Mouse (Mus musculus): ENCODE measurements around the gene Prtg.

The Prtg gene

DNA sequence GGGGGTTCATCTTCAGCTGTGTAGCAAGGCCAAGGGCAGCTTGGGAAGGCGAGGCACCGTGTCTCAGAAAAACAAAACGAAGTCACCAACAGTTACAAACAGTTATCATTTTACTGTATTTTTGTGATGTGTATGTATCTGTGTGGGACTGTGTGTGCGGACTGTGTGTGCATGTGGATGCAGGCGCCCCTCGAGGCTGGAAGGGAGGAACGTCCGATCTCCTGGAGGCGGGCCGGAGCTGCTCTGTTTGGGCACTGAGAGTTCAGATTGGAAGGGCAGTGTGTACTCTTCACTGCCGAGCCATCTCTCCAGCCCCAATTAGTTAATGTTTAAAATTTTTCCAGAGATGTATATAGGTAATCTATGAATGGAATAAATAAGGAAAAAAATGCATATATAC lies 55.5 kb downstream of the Prtg start:
- DNase-seq (ENCODE audit: low spot score) = no peak

- DNase-seq (ENCODE audit: low spot score) = no peak
Observed at GRCm38 (mm10) chr9:72862955-72863354, 56.3 kb downstream of the Prtg start.

DNA sequence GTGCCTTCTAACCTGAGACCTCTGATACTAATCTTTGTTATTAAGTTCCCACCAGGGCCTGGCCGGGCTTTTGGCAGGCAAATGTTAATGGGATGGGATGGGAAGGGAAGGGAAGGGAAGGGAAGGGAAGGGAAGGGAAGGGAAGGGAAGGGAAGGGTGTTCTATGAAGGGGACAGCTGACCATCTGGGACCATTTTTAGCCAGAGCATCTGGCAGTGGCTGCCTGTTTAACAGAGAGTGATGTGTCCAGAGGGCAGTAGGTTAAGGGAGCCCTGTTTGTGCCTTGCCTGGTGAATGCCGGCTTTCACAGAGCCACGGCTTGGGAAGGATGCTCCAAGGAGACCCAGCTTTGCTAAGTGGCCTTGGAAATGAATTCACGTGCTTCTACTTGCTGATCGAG lies 57.1 kb downstream of the Prtg start:
- no peak for DNase-seq (ENCODE audit: low spot score)

DNA sequence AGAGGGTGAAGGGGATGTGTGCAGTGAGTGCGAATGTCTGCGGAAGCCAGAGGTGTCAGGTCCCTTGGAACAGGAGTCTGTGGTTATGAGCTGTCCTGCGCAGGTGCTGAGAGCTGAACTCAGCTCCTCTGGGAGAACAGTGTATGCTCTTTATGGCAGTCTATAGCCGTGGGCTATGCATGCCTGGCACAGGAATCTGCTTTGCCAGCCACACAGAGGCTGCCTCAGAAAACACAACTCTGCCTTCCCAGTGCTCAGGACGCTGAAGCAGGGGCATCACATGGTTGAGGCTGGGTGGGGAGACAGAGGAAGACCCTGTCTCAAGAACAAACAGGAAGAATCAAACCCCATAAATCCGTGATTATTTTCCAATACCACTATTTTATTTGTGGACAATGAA lies 60.8 kb downstream of the Prtg start:
- DNase-seq (ENCODE audit: low spot score) = no peak

DNA sequence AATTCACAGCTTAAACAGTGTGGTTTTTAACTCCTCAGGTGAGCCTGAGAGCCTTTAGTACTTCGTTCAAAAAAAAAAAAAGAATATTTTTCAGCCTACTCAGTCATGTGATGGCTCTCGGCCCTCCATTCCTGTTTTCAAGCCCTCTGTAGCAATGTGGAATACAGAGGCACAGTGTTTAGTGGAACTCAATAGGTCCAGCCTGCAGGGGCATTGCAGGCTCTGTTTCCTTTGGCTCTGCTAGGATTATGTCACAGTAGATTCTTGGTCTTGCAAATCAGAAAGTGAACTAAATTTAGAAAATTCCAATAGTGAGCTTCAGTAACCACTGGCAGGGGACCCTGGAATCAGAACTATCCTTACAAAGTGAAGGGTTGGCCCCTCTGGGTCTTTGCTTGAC lies 62.1 kb downstream of the Prtg start:
- DNase-seq (ENCODE audit: low spot score) = no peak

GRCm38 (mm10) chr9:72871506-72872297 lies 65.0 kb downstream of the Prtg start:
- DNase-seq (ENCODE audit: low spot score) = no peak

- no peak for DNase-seq (ENCODE audit: low spot score)
Observed at GRCm38 (mm10) chr9:72872298-72873130, 65.8 kb downstream of the Prtg start.

- no peak for DNase-seq (ENCODE audit: low spot score)
Observed at GRCm38 (mm10) chr9:72875878-72876277, 69.2 kb downstream of the Prtg start.

GRCm38 (mm10) chr9:72877905-72878304 lies 71.2 kb downstream of the Prtg start:
- no peak for DNase-seq (ENCODE audit: low spot score)

GRCm38 (mm10) chr9:72878656-72879055 lies 72.0 kb downstream of the Prtg start:
- DNase-seq (ENCODE audit: low spot score) = no peak

- no peak for DNase-seq (ENCODE audit: low spot score)
Observed at GRCm38 (mm10) chr9:72879601-72880000, 72.9 kb downstream of the Prtg start.

DNA sequence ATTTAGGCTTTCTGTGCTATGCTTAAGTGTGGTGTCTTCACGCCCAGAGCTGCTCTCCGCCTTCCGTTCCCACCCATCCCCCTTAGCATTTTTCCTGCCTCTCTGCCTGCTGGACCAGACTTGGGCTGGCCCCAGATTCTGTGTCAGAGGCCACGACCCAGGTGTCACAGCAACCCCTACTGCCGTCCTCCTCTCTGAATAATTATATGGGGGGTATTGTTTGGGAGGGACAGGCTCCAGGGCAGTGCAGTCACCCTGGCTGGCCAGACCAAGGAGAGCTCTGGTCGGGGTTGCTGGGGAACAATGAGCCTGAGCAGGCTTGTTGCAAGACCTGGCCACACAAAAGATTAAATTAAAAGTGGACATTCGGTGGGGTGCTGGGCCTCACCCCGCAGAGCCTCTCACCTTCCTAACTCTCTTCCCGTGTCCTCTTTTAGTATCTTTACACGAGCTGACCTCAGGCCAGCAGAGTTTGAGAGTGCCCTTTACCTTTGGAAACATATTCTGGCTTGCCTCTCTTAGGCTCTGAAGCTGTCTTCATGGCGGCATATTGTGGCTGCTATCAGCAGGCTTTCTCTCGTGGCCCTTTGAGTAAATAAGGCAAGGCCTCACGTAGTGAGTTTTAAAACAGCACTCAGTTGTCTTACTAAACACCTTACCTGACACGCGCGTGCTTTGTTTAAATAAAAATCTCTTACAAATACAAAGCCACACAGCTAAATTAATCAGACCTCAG lies 73.7 kb downstream of the Prtg start:
- no peak for DNase-seq (ENCODE audit: low spot score)

- DNase-seq (ENCODE audit: low spot score) = no peak
Observed at GRCm38 (mm10) chr9:72881026-72881768, 74.5 kb downstream of the Prtg start.

DNA sequence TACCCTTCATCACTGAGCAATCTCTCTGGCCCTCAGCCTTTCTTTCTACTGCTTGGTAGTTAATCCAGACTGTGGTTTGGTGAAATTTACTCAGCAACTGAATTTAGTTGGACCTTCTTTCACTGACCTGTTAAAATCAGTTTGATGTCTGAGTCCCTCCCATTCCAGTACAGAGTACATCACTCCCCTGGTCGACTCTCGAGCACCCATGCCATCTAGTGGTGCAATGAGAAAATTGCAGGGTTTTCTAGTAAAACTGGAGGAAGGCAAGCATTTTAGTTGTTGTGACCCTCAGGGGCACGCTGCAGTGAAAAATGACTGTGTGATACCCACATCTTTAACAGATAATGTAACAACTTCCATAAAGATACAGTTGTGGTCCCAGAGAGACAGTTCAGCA lies 77.3 kb downstream of the Prtg start:
- no peak for DNase-seq (ENCODE audit: low spot score)

GRCm38 (mm10) chr9:72889777-72890176 lies 83.1 kb downstream of the Prtg start:
- DNase-seq (ENCODE audit: low spot score) = no peak

DNA sequence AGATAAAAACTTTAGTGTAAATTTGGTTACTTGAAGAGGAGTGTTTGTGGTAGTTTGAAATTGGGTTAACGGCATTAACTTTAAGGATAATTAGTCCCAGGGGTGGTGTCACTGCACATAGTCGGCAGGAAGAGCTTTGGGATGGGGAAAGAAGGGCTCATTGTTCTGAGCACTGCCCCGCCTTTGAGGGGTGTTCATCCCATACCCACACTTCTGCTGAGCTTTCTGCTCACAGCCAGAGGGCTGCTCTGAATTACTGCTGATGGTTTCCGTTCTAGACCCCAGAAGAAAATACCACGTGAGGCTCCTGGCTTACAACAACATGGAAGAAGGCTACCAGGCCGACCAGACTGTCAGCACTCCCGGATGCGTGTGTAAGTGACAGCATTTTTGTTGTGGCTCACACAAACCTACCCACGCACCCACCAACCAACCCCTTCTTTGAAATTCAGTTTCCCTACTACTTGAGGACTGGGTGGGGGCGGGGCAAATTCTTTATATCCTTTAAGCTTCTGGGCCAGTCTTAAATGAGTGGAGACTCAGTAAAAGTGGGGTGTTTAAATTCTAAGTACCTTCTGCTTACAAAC lies 83.9 kb downstream of the Prtg start:
- DNase-seq (ENCODE audit: low spot score) = no peak

- no peak for DNase-seq (ENCODE audit: low spot score)
Observed at GRCm38 (mm10) chr9:72892761-72893160, 86.1 kb downstream of the Prtg start.

DNA sequence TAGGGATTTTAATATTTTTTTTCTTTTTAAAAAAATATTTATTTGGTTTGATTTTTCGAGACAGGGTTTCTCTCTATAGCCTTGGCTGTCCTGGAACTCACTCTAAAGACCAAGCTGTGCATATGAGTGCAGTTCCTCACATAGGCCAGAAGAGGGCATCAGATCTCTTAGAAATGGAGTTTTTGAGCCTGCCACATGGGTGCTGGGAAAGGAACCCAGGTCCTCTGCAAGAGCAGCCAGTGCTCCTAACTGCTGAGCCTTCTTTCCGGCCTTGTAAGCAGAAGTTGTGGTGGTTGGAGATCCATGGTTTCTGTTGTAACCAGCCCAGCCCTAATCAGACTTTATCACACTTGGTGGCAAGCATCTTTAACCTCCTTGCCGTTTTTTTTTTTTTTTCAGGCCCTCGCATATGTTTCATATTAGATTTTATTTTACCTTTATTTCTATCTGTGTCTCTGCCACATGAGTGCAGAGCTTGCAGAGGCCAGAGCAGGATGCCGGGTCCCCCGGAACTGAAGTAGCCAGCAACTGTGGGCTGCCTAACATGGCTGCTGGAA lies 88.2 kb downstream of the Prtg start:
- no peak for DNase-seq (ENCODE audit: low spot score)

DNA sequence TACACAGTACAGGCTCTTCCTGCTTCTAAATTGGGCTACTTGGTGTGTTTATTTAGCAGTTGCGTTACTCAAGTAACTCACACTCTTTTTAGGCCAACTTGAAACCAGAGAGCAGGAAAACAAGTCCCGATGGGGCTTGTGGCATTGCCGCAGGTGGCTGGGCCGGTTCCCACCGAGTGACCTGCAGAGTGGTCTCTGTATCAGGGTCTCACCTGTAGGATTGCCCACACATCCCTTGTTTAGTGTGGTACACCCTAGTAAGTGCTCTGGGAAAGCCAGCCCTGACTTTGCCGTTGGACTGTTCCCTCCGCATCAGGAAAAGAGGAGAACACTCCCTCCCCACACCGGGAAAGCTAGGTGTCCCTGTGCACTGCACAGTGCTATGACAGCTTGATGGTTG lies 95.4 kb downstream of the Prtg start:
- DNase-seq (ENCODE audit: low spot score) = no peak

DNA sequence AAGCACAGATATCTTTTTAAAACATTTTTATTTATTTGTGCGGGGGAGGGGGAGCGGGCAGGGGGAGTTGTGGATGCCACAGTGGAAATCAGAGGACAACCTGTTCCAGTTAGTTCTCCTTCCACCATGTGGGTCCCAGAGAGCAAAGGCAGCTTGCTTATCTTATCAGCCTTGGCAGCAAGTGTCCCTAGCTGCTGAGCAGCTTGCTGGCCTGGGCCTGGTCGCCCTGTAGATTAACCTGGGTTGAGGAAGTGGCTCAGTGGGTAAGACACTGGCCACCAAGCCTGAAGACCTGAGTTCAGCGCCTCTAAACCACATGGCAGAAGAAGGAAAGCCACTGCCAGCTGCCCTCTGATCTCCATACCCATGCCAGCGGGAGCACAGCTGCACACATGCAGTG lies 95.9 kb downstream of the Prtg start:
- DNase-seq (ENCODE audit: low spot score) = no peak

DNA sequence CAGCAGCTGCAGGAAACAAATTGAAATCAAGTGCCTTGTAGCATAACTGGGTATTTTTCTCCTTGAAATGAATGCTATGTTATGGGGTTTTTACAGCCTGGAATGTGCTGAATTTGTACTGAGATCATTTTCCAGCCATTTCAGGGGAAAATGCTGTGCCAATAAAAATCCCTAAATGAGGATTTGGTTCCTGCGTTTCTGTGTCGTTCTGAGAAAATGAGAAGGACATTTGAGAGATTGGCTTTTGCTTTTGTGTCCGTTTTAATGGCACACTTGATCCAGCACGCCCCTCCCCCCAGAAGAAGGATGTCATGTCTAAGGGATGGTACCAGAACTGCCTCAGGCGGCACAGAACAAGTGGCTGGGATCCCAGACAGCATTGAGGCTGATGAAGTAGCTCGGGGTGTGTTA lies 100.0 kb downstream of the Prtg start:
- DNase-seq (ENCODE audit: low spot score) = no peak
